Mouse (Mus musculus): ENCODE measurements around the gene Muc16. TPM values are rescaled to one million over a fixed set of nuclear protein-coding genes. Genes with fewer than 3 reads are reported as not detected.

Muc16 gene
- polyA plus RNA-seq, 1 experiment from 2014 or later, result not detected

Small RNAs within 50 kb of the gene (microRNA-seq; reads per million reads assigned to microRNA genes)
- not detected for gene Gm22854

Other genes with a start within 250 kb of the Muc16 start
- 0.14 TPM in 1 of 2 replicates, not detected in the other for gene Mbd3l2, start 243.9 kb downstream of the Muc16 start, polyA plus RNA-seq (2016; fragmentation: Nextera tagmentation; extraction: Ambion mirVana)
- 23.3 and 25.8 TPM in 2 replicates for gene Zfp558, start 196.3 kb downstream of the Muc16 start, polyA plus RNA-seq (2016; fragmentation: Nextera tagmentation; extraction: Ambion mirVana)
- gene Mbd3l1, start 196.2 kb downstream of the Muc16 start, polyA plus RNA-seq (2016; fragmentation: Nextera tagmentation; extraction: Ambion mirVana), result not detected in 2 replicates
- gene Olfr24, start 89.5 kb upstream of the Muc16 start, polyA plus RNA-seq (2016; fragmentation: Nextera tagmentation; extraction: Ambion mirVana), result not detected in 2 replicates
- gene Olfr828, start 145.0 kb upstream of the Muc16 start, polyA plus RNA-seq (2016; fragmentation: Nextera tagmentation; extraction: Ambion mirVana), result not detected in 2 replicates
- not detected in 2 replicates for gene Olfr829, start 180.4 kb upstream of the Muc16 start, polyA plus RNA-seq (2016; fragmentation: Nextera tagmentation; extraction: Ambion mirVana)
- not detected in 2 replicates for gene Olfr830, start 200.2 kb upstream of the Muc16 start, polyA plus RNA-seq (2016; fragmentation: Nextera tagmentation; extraction: Ambion mirVana)